Mouse (Mus musculus): Measurements from ENCODE around the gene Rasa4. TPM values are rescaled to one million over a fixed set of nuclear protein-coding genes. Genes with fewer than 3 reads are reported as not detected.
"Not testable (repeated sequence)": the region's sequence is repeated elsewhere in the genome, so short reads cannot be mapped to it uniquely, and the experiment has no call there.

Rasa4 gene
- polyA plus RNA-seq, 3 experiments from 2014 or later: 1.5 to 2.4 (median 1.7) TPM

- peak; percentile 100 for ATAC-seq
Measured at GRCm38 (mm10) chr5:136115891-136116783, 32.4 kb downstream of the Rasa4 start, which contains the start of gene Polr2j. Polr2j (plus strand) TSS chr5:136116631.

- ATAC-seq: peak; percentile 56
Measured at GRCm38 (mm10) chr5:136116784-136117112, 33.0 kb downstream of the Rasa4 start.

DNA sequence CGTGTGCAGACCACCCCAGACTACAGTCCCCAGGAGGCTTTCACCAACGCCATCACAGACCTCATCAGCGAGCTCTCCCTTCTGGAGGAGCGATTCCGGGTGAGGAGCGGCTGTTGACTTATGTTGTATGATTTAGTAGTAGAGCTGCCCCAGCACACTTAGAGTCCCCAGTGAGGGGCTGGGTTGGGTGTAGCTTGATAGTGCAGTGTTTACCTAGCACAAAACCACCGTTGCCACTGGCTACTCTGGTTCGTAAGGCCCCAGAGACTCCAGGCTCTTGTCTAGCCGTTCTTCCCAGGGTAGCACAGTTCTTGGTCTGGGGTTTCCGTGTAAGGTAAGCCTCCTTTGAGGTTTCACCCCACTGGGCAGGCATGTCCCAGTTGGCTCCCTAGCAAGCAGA is 38.4 kb downstream of the Rasa4 start:
- no peak for ATAC-seq

- peak; percentile 95 for ATAC-seq
Measured at GRCm38 (mm10) chr5:136135571-136136291, 52.0 kb downstream of the Rasa4 start, which contains the start of the genes Lrwd1 and Alkbh4. Lrwd1 (minus strand) TSS chr5:136136074. Alkbh4 (plus strand) TSS chr5:136136146.

DNA sequence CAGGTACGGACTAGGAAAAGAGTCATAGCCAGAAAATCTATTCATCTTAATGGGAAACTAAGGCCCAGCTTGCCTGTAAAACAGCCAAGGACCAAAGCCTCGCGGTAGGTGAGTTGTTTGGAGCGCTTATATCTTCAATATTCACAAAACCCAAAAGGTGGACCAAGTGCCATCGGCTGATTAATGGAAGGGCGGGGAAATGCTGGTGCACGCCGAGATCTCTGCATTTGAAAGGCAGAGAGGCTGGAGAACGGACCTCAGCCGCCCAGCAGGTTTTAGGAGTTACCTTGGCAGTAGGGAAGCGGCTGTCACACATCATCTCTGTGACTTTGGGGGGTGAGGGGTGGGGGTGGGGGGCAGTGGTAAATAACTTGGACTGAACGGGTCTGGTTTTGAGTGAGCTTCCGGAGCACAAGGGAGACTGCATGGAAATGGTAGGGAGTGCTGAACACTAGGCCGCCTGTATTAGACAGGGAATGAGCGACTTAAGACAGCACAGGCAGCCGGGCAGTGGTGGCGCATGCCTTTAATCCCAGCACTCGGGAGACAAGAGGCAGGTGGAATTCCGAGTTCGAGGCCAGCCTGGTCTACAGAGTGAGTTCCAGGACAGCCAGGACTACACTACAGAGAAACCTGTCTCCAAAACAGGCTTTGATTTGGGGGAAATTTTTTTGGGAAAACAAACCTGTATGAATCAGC is 52.7 kb downstream of the Rasa4 start:
- ATAC-seq: no peak

DNA sequence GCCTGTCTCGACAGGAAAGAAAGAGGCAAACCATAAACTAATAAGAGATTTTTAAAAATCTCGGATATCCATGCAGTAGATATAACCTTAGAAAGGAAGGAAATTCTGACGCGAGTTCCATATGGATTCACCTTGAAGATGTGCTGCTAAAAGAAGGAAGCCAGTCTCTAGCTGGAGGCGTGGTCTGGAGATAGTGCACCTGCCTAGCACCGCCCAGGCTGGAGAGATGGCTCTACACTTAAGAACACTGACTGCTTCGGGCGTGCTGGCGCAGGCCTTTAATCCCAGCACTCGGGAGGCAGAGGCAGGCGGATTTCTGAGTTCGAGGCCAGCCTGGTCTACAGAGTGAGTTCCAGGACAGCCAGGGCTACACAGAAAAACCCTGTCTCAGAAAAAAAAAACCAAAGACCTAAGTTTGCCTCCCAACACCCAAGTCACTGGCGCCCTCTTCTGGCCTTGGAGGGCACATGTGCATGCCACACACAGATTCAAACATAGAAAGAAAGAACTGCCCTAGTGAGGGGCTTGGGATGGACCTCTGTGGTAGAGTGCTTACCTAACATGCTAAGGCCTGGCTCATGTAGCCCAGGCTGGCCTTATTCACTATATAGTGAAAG is 54.0 kb downstream of the Rasa4 start:
- no peak for ATAC-seq

GRCm38 (mm10) chr5:136139393-136139792 is 55.7 kb downstream of the Rasa4 start:
- ATAC-seq: no peak

GRCm38 (mm10) chr5:136140057-136140482 is 56.4 kb downstream of the Rasa4 start:
- no peak for ATAC-seq

- ATAC-seq: no peak
Measured at GRCm38 (mm10) chr5:136142746-136143145, 59.0 kb downstream of the Rasa4 start.

DNA sequence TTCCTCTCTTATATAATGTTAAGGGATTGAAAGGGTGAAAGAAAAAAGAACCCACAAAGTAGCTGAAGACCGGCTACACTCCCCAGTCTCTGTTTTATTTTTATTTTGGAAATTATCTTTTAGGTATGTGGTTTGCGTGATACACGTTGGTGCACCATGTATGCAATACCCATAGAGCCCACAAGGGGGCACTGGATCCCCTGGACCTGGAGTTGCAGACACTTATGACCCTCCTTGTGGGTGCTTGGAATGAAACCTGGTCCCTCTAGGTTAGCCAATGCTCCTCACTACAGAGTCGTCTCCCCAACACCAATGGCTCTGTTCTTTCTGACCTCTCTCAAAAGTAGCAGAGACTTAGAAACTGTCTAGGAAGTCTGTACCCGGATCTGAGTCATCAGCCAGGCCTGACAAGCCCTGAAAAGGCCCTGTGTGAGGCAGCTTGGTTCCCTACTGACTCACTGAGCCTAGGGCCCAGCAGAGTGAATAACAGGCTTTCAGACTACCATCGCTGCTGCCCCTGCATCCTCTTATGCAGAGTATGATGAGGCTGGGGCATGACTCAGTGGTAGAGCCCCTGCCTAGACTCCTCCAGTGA is 59.5 kb downstream of the Rasa4 start:
- no peak for ATAC-seq

GRCm38 (mm10) chr5:136144606-136145430 is 61.1 kb downstream of the Rasa4 start:
- no peak for ATAC-seq

DNA sequence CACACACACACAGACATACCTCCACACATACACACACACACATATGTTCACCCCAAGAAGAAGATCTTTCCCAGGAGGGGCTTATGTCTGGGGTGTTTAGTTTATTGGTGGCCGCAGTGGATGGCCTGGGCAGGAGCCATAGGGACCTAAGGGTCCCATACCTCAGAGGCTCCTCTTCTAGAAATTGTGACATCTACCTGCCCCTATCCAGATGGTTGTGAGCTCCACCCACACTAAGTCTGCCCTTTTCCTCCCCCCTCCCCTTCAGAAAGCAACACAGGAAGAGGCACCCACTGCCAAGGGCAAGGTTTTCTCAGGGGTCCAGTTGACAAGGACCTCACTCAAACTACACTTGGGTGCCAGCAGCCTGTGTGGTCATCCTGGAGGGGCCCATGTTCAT is 63.2 kb downstream of the Rasa4 start:
- ATAC-seq: peak; percentile 69

DNA sequence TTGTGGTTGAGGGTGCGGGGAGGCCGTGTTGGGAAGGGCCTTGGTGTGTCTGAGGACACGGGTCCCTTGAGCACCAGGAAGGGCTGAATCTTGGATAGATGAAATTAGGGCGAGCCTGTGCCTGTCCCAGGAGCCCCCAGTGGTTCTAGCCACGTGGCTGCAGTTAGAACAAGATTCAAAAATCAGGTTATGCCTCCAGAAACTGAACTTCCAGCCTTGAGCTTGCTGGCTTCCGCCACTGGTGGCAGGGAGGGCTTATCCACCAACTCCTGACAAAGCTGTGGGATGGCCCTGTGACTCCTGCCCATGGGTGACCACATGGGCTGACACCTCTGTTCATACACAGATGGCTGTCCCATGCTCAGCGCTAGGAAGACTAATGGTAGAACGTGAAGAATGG is 64.0 kb downstream of the Rasa4 start:
- no peak for ATAC-seq

GRCm38 (mm10) chr5:136149134-136149576 is 65.4 kb downstream of the Rasa4 start:
- ATAC-seq: peak; percentile 68

GRCm38 (mm10) chr5:136152365-136152764 is 68.6 kb downstream of the Rasa4 start:
- no peak for ATAC-seq

- ATAC-seq: peak; percentile 61
Measured at GRCm38 (mm10) chr5:136155399-136155798, 71.7 kb downstream of the Rasa4 start.

DNA sequence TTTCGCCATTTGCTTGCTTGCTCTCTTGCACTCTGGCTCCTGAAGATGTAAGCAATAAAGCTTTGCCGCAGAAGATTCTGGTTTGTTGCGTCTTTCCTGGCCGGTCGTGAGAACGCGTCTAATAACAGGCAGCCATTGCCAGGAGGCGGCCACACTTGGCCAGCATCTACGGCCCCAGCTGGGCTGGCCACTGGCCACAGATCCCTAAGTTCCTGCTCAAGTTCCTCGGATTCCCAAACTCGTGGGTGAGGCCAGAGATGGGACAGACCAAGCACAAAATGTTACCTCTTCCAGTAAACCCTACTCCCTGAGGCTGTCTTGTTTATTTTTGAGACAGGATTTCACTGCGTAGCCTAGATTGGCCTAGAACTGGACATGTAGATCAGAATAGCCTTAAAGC is 76.4 kb downstream of the Rasa4 start:
- ATAC-seq: not testable (repeated sequence)

Measured in inflammation-experienced regulatory T-cells, adult 6 months (primary cell).